Mouse (Mus musculus) kidney, adult 8-10 months (tissue): ENCODE measurements around the gene Olfr1381.
"Not testable (repeated sequence)": the region's sequence is repeated elsewhere in the genome, so short reads cannot be mapped to it uniquely, and the experiment has no call there.

Experiments
- DNase-seq, 2 experiments: peaks; one replicate each; pipeline ENCODE4 v3.0.0; 2022

The Olfr1381 gene

DNA sequence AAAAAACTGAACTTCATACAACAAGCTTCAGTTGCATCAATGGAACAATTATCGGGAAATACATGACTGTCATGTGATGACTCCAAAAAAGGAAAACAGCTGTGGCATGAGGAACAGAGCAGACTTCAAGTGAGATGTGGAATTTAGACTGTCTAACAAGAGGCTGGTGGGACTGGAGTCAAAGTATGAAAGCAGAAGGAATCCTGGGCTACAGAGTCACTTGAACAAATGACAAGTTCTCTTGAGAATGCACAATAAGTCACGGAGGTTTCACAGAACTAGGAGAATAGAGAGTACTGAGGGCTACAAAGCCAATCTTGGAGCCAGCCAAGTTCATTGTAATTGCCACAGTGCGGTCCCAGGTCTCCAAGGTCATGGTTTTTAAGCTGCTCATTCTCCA is at the start of gene Olfr1381:
Gene Olfr1381, plus strand, starts transcription at position 301 of the 400 bp plus-strand sequence.
- DNase-seq: not testable (repeated sequence)

DNA sequence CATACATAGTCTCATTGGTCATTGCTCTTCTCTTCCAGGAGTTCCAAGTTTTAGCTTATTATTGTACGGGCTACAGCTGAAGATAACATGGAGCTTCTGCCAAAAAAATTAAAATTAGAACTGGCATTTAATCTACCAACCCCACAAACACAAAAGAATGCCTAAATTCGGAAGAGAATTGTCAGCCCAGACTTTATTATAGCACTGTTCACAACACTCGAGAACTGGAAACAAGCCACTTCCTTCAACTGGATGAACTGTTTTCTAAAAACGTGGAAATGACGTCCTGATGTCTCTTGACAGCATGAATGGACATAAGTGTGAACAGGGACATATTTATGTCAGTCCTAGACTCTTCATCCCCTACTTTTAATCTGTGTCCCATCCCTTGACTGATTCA is 25.2 kb upstream of the Olfr1381 start:
- no peak for DNase-seq

DNA sequence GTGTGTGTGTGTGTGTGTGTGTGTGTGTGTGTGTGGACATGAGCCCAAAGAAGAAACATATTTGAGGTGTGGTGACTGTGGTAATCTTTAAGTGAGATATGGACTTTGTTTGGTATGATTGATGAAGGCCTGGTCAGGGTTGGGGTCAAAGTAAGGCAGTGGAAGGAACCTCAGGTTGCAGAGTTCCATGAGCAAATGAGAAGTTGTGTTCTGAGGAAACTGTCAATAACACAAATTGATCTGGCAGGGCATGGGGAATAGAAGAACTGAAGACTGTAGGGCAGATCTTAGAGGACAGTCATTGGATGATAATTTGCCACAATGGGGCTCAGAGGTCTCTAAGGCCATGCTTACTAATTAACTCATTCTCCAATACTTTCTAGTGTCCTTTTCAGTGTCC is 23.9 kb upstream of the Olfr1381 start, which contains the start of gene Olfr1383:
Gene Olfr1383, plus strand, starts transcription at position 301 of the 400 bp plus-strand sequence.
- DNase-seq: no peak

DNA sequence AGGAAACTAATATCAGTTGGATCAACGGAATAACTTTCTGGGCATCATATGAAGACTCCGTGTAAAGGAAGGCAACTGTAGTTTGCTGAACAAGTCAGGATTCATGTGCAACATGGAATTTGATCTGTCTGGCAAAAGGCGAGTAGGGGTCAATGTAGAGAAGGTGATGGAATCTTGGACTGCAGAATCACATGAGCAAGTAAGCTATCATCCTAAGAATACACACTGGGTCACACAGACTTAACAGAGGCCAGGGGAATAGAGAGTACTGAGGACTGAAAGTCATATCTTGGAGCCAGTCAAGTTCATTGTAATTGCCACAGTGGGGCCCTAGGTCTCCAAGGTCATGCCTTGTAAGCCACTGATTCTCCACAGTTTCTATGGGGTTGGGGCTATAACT is 15.3 kb upstream of the Olfr1381 start, which contains the start of gene Olfr1382:
Gene Olfr1382, plus strand, starts transcription at position 301 of the 400 bp plus-strand sequence.
- DNase-seq: no peak

- DNase-seq: no peak
Measured at GRCm38 (mm10) chr11:49532761-49533160, 10.5 kb upstream of the Olfr1381 start.

GRCm38 (mm10) chr11:49536631-49537030 is 6.6 kb upstream of the Olfr1381 start:
- peak in 1 of 2 experiments; percentile 2 for DNase-seq

GRCm38 (mm10) chr11:49554033-49554432 is 10.8 kb downstream of the Olfr1381 start:
- DNase-seq: not testable (repeated sequence)

- DNase-seq: not testable (repeated sequence)
Measured at GRCm38 (mm10) chr11:49556578-49556977, 13.3 kb downstream of the Olfr1381 start, which contains the start of gene Olfr1380. TSS of gene Olfr1380 (plus strand) at chr11:49556878.

DNA sequence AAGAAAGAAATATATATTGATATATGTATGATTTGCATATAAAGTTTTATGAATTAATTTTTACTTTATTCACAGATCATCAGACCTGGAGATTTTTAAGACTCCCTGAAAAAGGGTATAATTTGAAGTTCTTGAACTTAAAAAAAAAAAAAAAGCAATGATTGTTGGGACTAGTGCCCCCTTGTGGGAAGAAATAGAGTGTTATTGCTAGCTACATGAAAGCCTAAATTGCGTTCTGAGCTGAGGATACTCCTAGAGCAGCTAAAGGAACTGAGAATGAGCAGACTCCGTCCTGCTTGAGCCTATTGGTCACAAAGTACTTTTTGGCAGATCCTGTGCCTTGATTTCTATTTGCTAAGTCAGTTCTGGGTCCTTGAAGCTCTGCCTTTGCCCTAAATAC is 31.8 kb downstream of the Olfr1381 start:
- DNase-seq: not testable (repeated sequence)

DNA sequence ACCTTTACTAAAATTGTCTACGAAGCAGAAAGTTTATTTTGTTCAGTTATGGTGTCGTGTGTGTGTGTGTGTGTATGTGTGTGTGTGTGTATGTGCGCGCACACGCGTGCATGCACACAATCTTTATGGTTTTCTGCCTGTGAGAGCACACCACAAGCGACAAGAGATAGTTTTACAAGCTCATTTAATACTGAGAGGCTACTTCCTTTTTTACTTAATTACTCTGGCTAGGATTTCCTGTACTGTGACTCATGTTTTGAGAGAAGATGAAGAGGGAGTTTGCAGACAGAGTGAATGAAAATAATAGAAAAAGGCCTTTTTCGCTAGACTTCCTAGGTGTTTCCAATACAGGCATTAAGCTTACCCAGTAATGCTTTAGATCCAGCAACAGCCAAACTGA is 37.2 kb downstream of the Olfr1381 start:
- DNase-seq: not testable (repeated sequence)

DNA sequence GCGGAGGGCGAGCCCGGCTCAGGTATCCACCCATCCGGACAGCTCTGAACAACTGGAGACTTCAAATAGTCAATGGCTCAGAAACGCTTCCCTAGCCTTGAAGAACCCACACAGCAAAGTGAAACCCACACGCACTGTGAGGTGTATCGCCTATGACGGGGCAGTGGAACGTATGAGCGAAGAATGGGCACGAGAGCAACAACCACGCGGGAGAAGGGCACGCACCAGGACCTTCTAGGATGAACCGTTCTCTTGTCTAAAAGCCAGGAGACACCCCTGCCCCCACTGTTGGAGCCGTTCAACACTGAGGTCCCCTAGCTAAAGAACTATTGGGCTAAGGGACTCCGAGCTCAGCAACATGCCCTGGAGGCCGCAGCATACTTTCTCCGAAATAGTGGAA is 47.0 kb downstream of the Olfr1381 start:
- no peak for DNase-seq

DNA sequence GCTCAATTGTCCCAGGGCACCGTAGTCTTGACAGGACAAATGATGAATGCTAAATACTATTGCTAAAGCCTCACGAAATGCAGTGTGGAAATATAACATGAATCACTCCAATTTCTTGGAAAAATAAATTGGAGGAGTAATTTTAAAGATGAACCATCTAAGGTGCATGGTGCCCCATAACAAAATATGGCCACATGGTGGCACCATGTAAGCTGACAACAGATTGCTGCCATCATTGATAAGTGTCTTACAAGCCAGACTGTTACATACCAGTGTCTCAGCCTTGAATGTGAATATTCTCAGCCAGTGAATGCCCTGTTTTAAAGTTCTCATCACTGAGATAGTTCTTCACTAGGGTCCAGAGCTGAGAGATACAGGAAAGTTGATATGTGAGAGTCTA is 53.9 kb downstream of the Olfr1381 start:
- DNase-seq: not testable (repeated sequence)
